Mouse (Mus musculus): ENCODE data around the gene Tjp1. TPM values are rescaled to one million over a fixed set of nuclear protein-coding genes. Genes with fewer than 3 reads are reported as not detected.

The Tjp1 gene
- polyA plus RNA-seq, 1 experiment from 2014 or later = 9.7 TPM

- Histone ChIP-seq H3K4me3 (ENCODE audit: low read depth, low read length) (no peak overlapping the region), H3K4me1 (replicated peaks; ENCODE audit: control insufficient read depth, insufficient read depth, low read length) (peaks cover 4% of the 10 kb centered on the region), H3K4me2 (replicated peaks; ENCODE audit: low read depth) (no peak overlapping the region; the same call in 1 of the 2 replicates), H3K27ac (ENCODE audit: low read depth, low read length) (no peak overlapping the region), H3K9me3 (ENCODE audit: control insufficient read depth) (no peaks in the 10 kb centered on the region), H3K9ac (ENCODE audit: low read depth, low read length) (no peak overlapping the region), H3K27me3 (replicated peaks; ENCODE audit: control insufficient read depth, insufficient read depth, low read length) (no peaks in the 10 kb centered on the region), H3K36me3 (ENCODE audit: control insufficient read depth, insufficient read depth) (no peaks in the 10 kb centered on the region)
- no peak for TF ChIP-seq CTCF (IDR thresholded peaks at IDR 0.05; ENCODE audit: low read depth)
- ATAC-seq = no peak
- 21% methylated on average over 1 of the region's 1 CpGs for WGBS
These were observed 161.4 kb downstream of the Tjp1 start for GRCm38 (mm10) chr7:65366153-65366552.

GRCm38 (mm10) chr7:65365560-65365959, 162.0 kb downstream of the Tjp1 start:
- TF ChIP-seq CTCF (IDR thresholded peaks at IDR 0.05; ENCODE audit: low read depth) = no peak
- WGBS = 64% methylated on average over 4 of the region's 4 CpGs

GRCm38 (mm10) chr7:65360278-65360677, 167.3 kb downstream of the Tjp1 start:
- Histone ChIP-seq H3K4me2 (replicated peaks; ENCODE audit: low read depth) (no peak overlapping the region), H3K27ac (ENCODE audit: low read depth, low read length) (no peak overlapping the region), H3K36me3 (ENCODE audit: control insufficient read depth, insufficient read depth) (no peaks in the 10 kb centered on the region), H3K27me3 (replicated peaks; ENCODE audit: control insufficient read depth, insufficient read depth, low read length) (no peaks in the 10 kb centered on the region), H3K9me3 (ENCODE audit: control insufficient read depth) (no peaks in the 10 kb centered on the region), H3K9ac (ENCODE audit: low read depth, low read length) (no peak overlapping the region), H3K4me3 (ENCODE audit: low read depth, low read length) (no peak overlapping the region), H3K4me1 (replicated peaks; ENCODE audit: control insufficient read depth, insufficient read depth, low read length) (peaks cover 16% of the 10 kb centered on the region; the same call in 1 of the 2 replicates)
- ATAC-seq = no peak
- TF ChIP-seq CTCF (IDR thresholded peaks at IDR 0.05; ENCODE audit: low read depth) = no peak
- 35% methylated on average over 3 of the region's 3 CpGs for WGBS

More at GRCm38 (mm10) chr7:65365560-65365959, 162.0 kb downstream of the Tjp1 start:
- Histone ChIP-seq H3K9ac (ENCODE audit: low read depth, low read length) (no peak overlapping the region), H3K4me1 (replicated peaks; ENCODE audit: control insufficient read depth, insufficient read depth, low read length) (peaks cover 4% of the 10 kb centered on the region), H3K4me3 (ENCODE audit: low read depth, low read length) (no peak overlapping the region), H3K9me3 (ENCODE audit: control insufficient read depth) (no peaks in the 10 kb centered on the region), H3K36me3 (ENCODE audit: control insufficient read depth, insufficient read depth) (no peaks in the 10 kb centered on the region), H3K27me3 (replicated peaks; ENCODE audit: control insufficient read depth, insufficient read depth, low read length) (no peaks in the 10 kb centered on the region), H3K4me2 (replicated peaks; ENCODE audit: low read depth) (no peak overlapping the region), H3K27ac (ENCODE audit: low read depth, low read length) (no peak overlapping the region)
- ATAC-seq = peak; percentile 50

- Histone ChIP-seq H3K9me3 (ENCODE audit: control insufficient read depth) (no peaks in the 10 kb centered on the region), H3K4me1 (replicated peaks; ENCODE audit: control insufficient read depth, insufficient read depth, low read length) (peaks cover 16% of the 10 kb centered on the region; the same call in 1 of the 2 replicates), H3K27ac (ENCODE audit: low read depth, low read length) (no peak overlapping the region), H3K36me3 (ENCODE audit: control insufficient read depth, insufficient read depth) (no peaks in the 10 kb centered on the region), H3K4me2 (replicated peaks; ENCODE audit: low read depth) (no peak overlapping the region), H3K4me3 (ENCODE audit: low read depth, low read length) (no peak overlapping the region), H3K27me3 (replicated peaks; ENCODE audit: control insufficient read depth, insufficient read depth, low read length) (no peaks in the 10 kb centered on the region), H3K9ac (ENCODE audit: low read depth, low read length) (no peak overlapping the region)
- no peak; the same call in 1 of the 2 replicates for ATAC-seq
- TF ChIP-seq CTCF (IDR thresholded peaks at IDR 0.05; ENCODE audit: low read depth) = no peak
- WGBS = 49% methylated on average over 8 of the region's 8 CpGs
These were observed 167.8 kb downstream of the Tjp1 start for GRCm38 (mm10) chr7:65359774-65360173.

- no peak overlapping the region for H3K27ac ChIP-seq (ENCODE audit: low read depth, low read length)
- H3K36me3 ChIP-seq (ENCODE audit: control insufficient read depth, insufficient read depth) = no peaks in the 10 kb centered on the region
- no peak overlapping the region for H3K4me2 ChIP-seq (replicated peaks; ENCODE audit: low read depth)
- ATAC-seq = no peak
- WGBS = 24% methylated on average over 1 of the region's 1 CpGs
- H3K9ac ChIP-seq (ENCODE audit: low read depth, low read length) = no peak overlapping the region
- H3K9me3 ChIP-seq (ENCODE audit: control insufficient read depth) = no peaks in the 10 kb centered on the region
- no peak overlapping the region for H3K4me3 ChIP-seq (ENCODE audit: low read depth, low read length)
- peaks cover 12% of the 10 kb centered on the region; the same call in 1 of the 2 replicates for H3K4me1 ChIP-seq (replicated peaks; ENCODE audit: control insufficient read depth, insufficient read depth, low read length)
- TF ChIP-seq CTCF (IDR thresholded peaks at IDR 0.05; ENCODE audit: low read depth) = no peak
- no peaks in the 10 kb centered on the region for H3K27me3 ChIP-seq (replicated peaks; ENCODE audit: control insufficient read depth, insufficient read depth, low read length)
These were observed 170.0 kb downstream of the Tjp1 start for GRCm38 (mm10) chr7:65357538-65357937.

GRCm38 (mm10) chr7:65356204-65356603, 171.4 kb downstream of the Tjp1 start:
- H3K9ac ChIP-seq (ENCODE audit: low read depth, low read length) = no peak overlapping the region
- H3K4me3 ChIP-seq (ENCODE audit: low read depth, low read length) = no peak overlapping the region
- no peaks in the 10 kb centered on the region for H3K36me3 ChIP-seq (ENCODE audit: control insufficient read depth, insufficient read depth)
- peaks cover 12% of the 10 kb centered on the region; the same call in 1 of the 2 replicates for H3K4me1 ChIP-seq (replicated peaks; ENCODE audit: control insufficient read depth, insufficient read depth, low read length)
- H3K9me3 ChIP-seq (ENCODE audit: control insufficient read depth) = no peaks in the 10 kb centered on the region
- WGBS = 72% methylated on average over 1 of the region's 1 CpGs
- no peak overlapping the region for H3K27ac ChIP-seq (ENCODE audit: low read depth, low read length)
- H3K4me2 ChIP-seq (replicated peaks; ENCODE audit: low read depth) = no peak overlapping the region
- no peak for ATAC-seq
- no peaks in the 10 kb centered on the region for H3K27me3 ChIP-seq (replicated peaks; ENCODE audit: control insufficient read depth, insufficient read depth, low read length)
- TF ChIP-seq CTCF (IDR thresholded peaks at IDR 0.05; ENCODE audit: low read depth) = no peak

- no peaks in the 10 kb centered on the region for H3K27me3 ChIP-seq (replicated peaks; ENCODE audit: control insufficient read depth, insufficient read depth, low read length)
- no peaks in the 10 kb centered on the region for H3K9me3 ChIP-seq (ENCODE audit: control insufficient read depth)
- no peak overlapping the region for H3K27ac ChIP-seq (ENCODE audit: low read depth, low read length)
- H3K4me2 ChIP-seq (replicated peaks; ENCODE audit: low read depth) = no peak overlapping the region
- H3K4me3 ChIP-seq (ENCODE audit: low read depth, low read length) = no peak overlapping the region
- TF ChIP-seq CTCF (IDR thresholded peaks at IDR 0.05; ENCODE audit: low read depth) = no peak
- no peak for ATAC-seq
- peaks cover 12% of the 10 kb centered on the region; the same call in 1 of the 2 replicates for H3K4me1 ChIP-seq (replicated peaks; ENCODE audit: control insufficient read depth, insufficient read depth, low read length)
- no peak overlapping the region for H3K9ac ChIP-seq (ENCODE audit: low read depth, low read length)
- 70% methylated on average over 2 of the region's 2 CpGs for WGBS
- H3K36me3 ChIP-seq (ENCODE audit: control insufficient read depth, insufficient read depth) = no peaks in the 10 kb centered on the region
These were observed 172.7 kb downstream of the Tjp1 start for GRCm38 (mm10) chr7:65354908-65355307.
